8 mouse cellular contexts compared by ENCODE assay signal in genomic region chr19:53140804-53141250, GRCm38 (mm10). TPM values are rescaled to one million over a fixed set of nuclear protein-coding genes. Genes with fewer than 3 reads are reported as not detected.
A peak's percentile ranks its signal among the peaks of the same experiment; 100 is the strongest.
DNase-seq lines count a peak whose midpoint lies in the region; ATAC-seq lines count a peak whose summit lies in the region.

No protein-coding gene starts in this region.

- no peaks in the 10 kb centered on the region for H3K36me3 ChIP-seq in heart, embryonic 12.5 days
- H3K36me3 ChIP-seq in forebrain, embryonic 10.5 days (replicated peaks), result no peaks in the 10 kb centered on the region
- H3K36me3 ChIP-seq in liver, embryonic 11.5 days (ENCODE audit: control insufficient read depth, insufficient read depth, low read length), result no peaks in the 10 kb centered on the region

- 2% methylated on average over 6 of the region's 6 CpGs for WGBS in heart, embryonic 12.5 days
- 5% methylated on average over 6 of the region's 6 CpGs for WGBS in forebrain, embryonic 10.5 days
- WGBS in liver, embryonic 11.5 days, result 3% methylated on average over 6 of the region's 6 CpGs

- H3K4me2 ChIP-seq in heart, embryonic 12.5 days, result peak overlapping the region; percentile 82
- peak overlapping the region; percentile 97 for H3K4me2 ChIP-seq in liver, embryonic 11.5 days

- intact Hi-C loops in heart, postnatal 14 days (cut with DNase I), result loop anchor here (5.0 kb wide), 3 partner anchors 51 to 186 kb away; partner anchors contain the start of gene Xpnpep1

- H3K9me3 ChIP-seq in heart, embryonic 12.5 days (replicated peaks), result no peaks in the 10 kb centered on the region
- H3K9me3 ChIP-seq in forebrain, embryonic 10.5 days, result no peaks in the 10 kb centered on the region
- H3K9me3 ChIP-seq in liver, embryonic 11.5 days (ENCODE audit: control insufficient read depth, low read length), result no peaks in the 10 kb centered on the region

- DNase-seq in heart, postnatal 14 days, result no peak
- peak; percentile 58 for DNase-seq in A20 (ENCODE audit: low read depth, low spot score)
- no peak for DNase-seq in forebrain, embryonic 10.5 days (ENCODE audit: extremely low spot score, low spot score)
- no peak for DNase-seq in liver, embryonic 11.5 days (ENCODE audit: low spot score)
- DNase-seq in urinary bladder, postnatal 10 days (ENCODE audit: low spot score), result no peak
- no peak for DNase-seq in yolk sac, embryonic 10.5 days (ENCODE audit: low spot score)

- H3K4me3 ChIP-seq in heart, embryonic 12.5 days, result peak overlapping the region; percentile 96
- H3K4me3 ChIP-seq in forebrain, embryonic 10.5 days, result peak overlapping the region; percentile 95
- peak overlapping the region; percentile 92 for H3K4me3 ChIP-seq in liver, embryonic 11.5 days (ENCODE audit: low read depth, low read length)

- H3K27me3 ChIP-seq in heart, embryonic 12.5 days (replicated peaks), result no peaks in the 10 kb centered on the region
- H3K27me3 ChIP-seq in forebrain, embryonic 10.5 days (ENCODE audit: poor library complexity, severe bottlenecking), result peaks cover 31% of the 10 kb centered on the region
- no peaks in the 10 kb centered on the region for H3K27me3 ChIP-seq in liver, embryonic 11.5 days (replicated peaks; ENCODE audit: control insufficient read depth, insufficient read depth, low read length)

- H3K9ac ChIP-seq in heart, embryonic 12.5 days, result peak overlapping the region; percentile 84
- H3K9ac ChIP-seq in liver, embryonic 11.5 days (ENCODE audit: low read depth, low read length), result peak overlapping the region; percentile 74

- H3K4me1 ChIP-seq in heart, embryonic 12.5 days (replicated peaks), result peaks cover 8% of the 10 kb centered on the region
- H3K4me1 ChIP-seq in forebrain, embryonic 10.5 days, result peaks cover 76% of the 10 kb centered on the region
- H3K4me1 ChIP-seq in liver, embryonic 11.5 days (replicated peaks; ENCODE audit: control insufficient read depth, insufficient read depth, low read length), result peaks cover 14% of the 10 kb centered on the region

- ATAC-seq in heart, embryonic 12.5 days (ENCODE audit: insufficient number of reproducible peaks, low FRiP score), result no peak
- ATAC-seq in liver, embryonic 11.5 days (replicated peaks; ENCODE audit: low FRiP score), result no peak
- no peak for ATAC-seq in CD4-positive, CD25-positive, alpha-beta regulatory T cell, adult 4 months

- peak overlapping the region; percentile 97 for H3K27ac ChIP-seq in heart, embryonic 12.5 days (ENCODE audit: poor library complexity, severe bottlenecking)
- H3K27ac ChIP-seq in forebrain, embryonic 10.5 days, result peak overlapping the region; percentile 58; the same call in 1 of the 2 replicates
- H3K27ac ChIP-seq in liver, embryonic 11.5 days (ENCODE audit: low read depth, low read length), result peak overlapping the region; percentile 74

RNA-seq across cellular contexts. Expression of gene Add3, which starts 0.6 kb away (rescaled TPM):
- 154 and 157 TPM in 2 replicates for polyA plus RNA-seq in heart, embryonic 12.5 days (2016; fragmentation: Nextera tagmentation; extraction: Ambion mirVana)
- total RNA-seq in heart, postnatal 14 days (2021), result 10 to 100 TPM; 63.4 to 65.2 TPM
- 55.4 and 59.3 TPM in 2 replicates for polyA plus RNA-seq in forebrain, embryonic 10.5 days (2016; fragmentation: Nextera tagmentation; extraction: Ambion mirVana)
- polyA plus RNA-seq in liver, embryonic 11.5 days (2014; fragmentation: Nextera tagmentation; extraction: Ambion mirVana), result 65.0 and 69.0 TPM in 2 replicates
- polyA plus RNA-seq in CD4-positive, CD25-positive, alpha-beta regulatory T cell, adult 4 months (2017; shearing (Covaris generic)), result 100 to 1,000 TPM; 128 to 172 TPM
